Comparison of ENCODE assay signal across 8 mouse cellular contexts in the genomic region with DNA sequence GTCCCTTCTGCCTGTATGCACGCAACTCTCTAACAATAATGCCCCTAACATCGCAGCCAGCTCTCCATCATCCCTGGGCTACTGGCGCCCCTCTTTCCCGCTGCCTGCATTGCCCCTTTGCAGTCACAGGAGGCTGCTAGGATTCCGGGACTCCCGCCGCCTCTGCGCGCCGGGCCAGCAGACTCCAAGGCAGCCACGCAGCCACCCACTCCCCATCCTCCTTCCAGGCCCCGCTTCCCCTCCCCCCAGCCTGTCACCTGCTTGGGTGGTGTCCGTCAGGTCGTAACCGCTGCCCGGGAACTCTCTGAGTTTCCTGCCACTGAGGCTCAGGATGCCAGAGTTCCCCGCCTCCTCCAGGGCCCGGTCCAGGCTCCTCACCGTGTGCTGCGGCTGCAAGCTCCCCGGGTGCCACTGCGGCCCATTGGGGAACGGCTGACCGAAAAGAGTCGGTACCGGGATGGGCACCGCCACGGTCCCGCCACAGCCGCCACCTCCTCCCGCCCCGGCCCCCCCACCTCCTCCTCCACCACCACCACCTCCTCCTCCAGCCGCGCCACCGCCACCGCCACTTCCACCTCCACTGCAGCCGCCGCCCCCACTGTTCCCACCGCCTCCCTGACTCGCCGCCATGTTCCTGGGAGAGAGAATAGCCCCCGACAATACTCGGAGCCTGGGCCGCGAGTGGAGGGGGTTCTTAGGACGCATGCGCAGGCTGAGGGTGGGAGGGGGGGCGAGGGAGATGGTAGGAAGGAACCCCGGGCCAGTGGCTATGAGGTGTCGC. TPM values are rescaled to one million over a fixed set of nuclear protein-coding genes. Genes with fewer than 3 reads are reported as not detected.
DNase-seq lines count a peak whose midpoint lies in the region; ATAC-seq and TF ChIP-seq lines count a peak whose summit lies in the region.

Gene Lrch2 (minus strand): TSS at position 661 of the 781 bp plus-strand sequence.

- peak within 1 kb of the TSS; percentile 36 for H3K4me2 ChIP-seq in hindbrain, embryonic 11.5 days (replicated peaks; ENCODE audit: low read depth, low read length)

- peak; percentile 64 for DNase-seq in Muller cell, postnatal 12 days (ENCODE audit: inconsistent ontology term)
- DNase-seq in cerebellum, adult 2 months: peak; percentile 56 to 70
- peak; percentile 74 for DNase-seq in forelimb bud, embryonic 11.5 days (ENCODE audit: low read depth, low spot score)
- peak; percentile 70 for DNase-seq in hindbrain, embryonic 11.5 days (ENCODE audit: low spot score)
- peak; percentile 23 to 27 for DNase-seq in left cerebral cortex, adult 8-10 months (ENCODE audit: low spot score in 2 of 2)
- peak; percentile 71 for DNase-seq in midbrain, embryonic 10.5 days (ENCODE audit: low spot score)
- peak; percentile 0 for DNase-seq in skeletal muscle tissue, adult 2 months (ENCODE audit: low read depth, low spot score)
- no peak for DNase-seq in thymus, postnatal 0 days (ENCODE audit: low spot score)

- H3K4me3 ChIP-seq in cerebellum, adult 2 months (replicated peaks; ENCODE audit: insufficient read depth, low read depth, low read length): peak within 1 kb of the TSS; percentile 82
- peak within 1 kb of the TSS; percentile 51 for H3K4me3 ChIP-seq in hindbrain, embryonic 11.5 days (ENCODE audit: low read depth, low read length)
- peak within 1 kb of the TSS; percentile 66 for H3K4me3 ChIP-seq in midbrain, embryonic 10.5 days

- 4% methylated on average over 31 of the region's 50 CpGs for WGBS in cerebellum, adult 2 months
- WGBS in hindbrain, embryonic 11.5 days: 16% methylated on average over 19 of the region's 50 CpGs
- 14% methylated on average over 40 of the region's 50 CpGs for WGBS in midbrain, embryonic 10.5 days

- H3K27me3 ChIP-seq in cerebellum, adult 2 months (ENCODE audit: control insufficient read depth, insufficient read depth, low read length): no peaks in the 10 kb centered on the region
- no peaks in the 10 kb centered on the region for H3K27me3 ChIP-seq in hindbrain, embryonic 11.5 days (ENCODE audit: control insufficient read depth, insufficient read depth, low read length)
- no peaks in the 10 kb centered on the region for H3K27me3 ChIP-seq in midbrain, embryonic 10.5 days (ENCODE audit: low read depth, poor library complexity, severe bottlenecking)

- peak within 1 kb of the TSS; percentile 64 for H3K9ac ChIP-seq in hindbrain, embryonic 11.5 days (ENCODE audit: low read depth, low read length)

- H3K36me3 ChIP-seq in hindbrain, embryonic 11.5 days (ENCODE audit: control insufficient read depth, insufficient read depth, low read length): no peaks in the 10 kb centered on the region
- no peaks in the 10 kb centered on the region for H3K36me3 ChIP-seq in midbrain, embryonic 10.5 days

- peaks cover 4% of the 10 kb centered on the region; the same call in 1 of the 2 replicates for H3K4me1 ChIP-seq in cerebellum, adult 2 months (ENCODE audit: control insufficient read depth, insufficient read depth, low read length)
- no peaks in the 10 kb centered on the region for H3K4me1 ChIP-seq in hindbrain, embryonic 11.5 days (replicated peaks; ENCODE audit: control insufficient read depth, insufficient read depth, low read length)
- peaks cover 15% of the 10 kb centered on the region; the same call in 1 of the 2 replicates for H3K4me1 ChIP-seq in midbrain, embryonic 10.5 days

- TF ChIP-seq CTCF in cerebellum, adult 2 months (IDR thresholded peaks at IDR 0.05; ENCODE audit: borderline replicate concordance, insufficient read depth, low read depth, low read length): no peak

- peak within 1 kb of the TSS; percentile 74; the same call in 1 of the 2 replicates for H3K27ac ChIP-seq in cerebellum, adult 2 months (ENCODE audit: insufficient read depth, low read length)
- peak within 1 kb of the TSS; percentile 82 for H3K27ac ChIP-seq in hindbrain, embryonic 11.5 days (ENCODE audit: low read depth, low read length)
- peak within 1 kb of the TSS; percentile 91 for H3K27ac ChIP-seq in midbrain, embryonic 10.5 days (replicated peaks)

- peak; percentile 95 for ATAC-seq in hindbrain, embryonic 11.5 days (ENCODE audit: low FRiP score)

- H3K9me3 ChIP-seq in hindbrain, embryonic 11.5 days (ENCODE audit: control insufficient read depth, low read length): no peaks in the 10 kb centered on the region
- H3K9me3 ChIP-seq in midbrain, embryonic 10.5 days (replicated peaks): no peaks in the 10 kb centered on the region

- TF ChIP-seq POLR2A in cerebellum, adult 2 months (IDR thresholded peaks at IDR 0.05; ENCODE audit: borderline replicate concordance, insufficient read depth, low read length): peak; percentile 28; the same call in 1 of the 2 replicates

RNA-seq across cellular contexts. Expression of gene Lrch2, which starts in this region (rescaled TPM):
- 12.2 and 15.9 TPM in 2 replicates for polyA plus RNA-seq in cerebellum, adult 2 months (2012; rRNA removed)
- 11.4 and 15.4 TPM in 2 replicates for polyA plus RNA-seq in hindbrain, embryonic 11.5 days (2014; fragmentation: Nextera tagmentation; extraction: Ambion mirVana)
- total RNA-seq in left cerebral cortex, adult 8-10 months (2022): 10 to 100 TPM; 23.8 to 28.4 (median 24.7) TPM
- 4.9 and 5.9 TPM in 2 replicates for polyA plus RNA-seq in midbrain, embryonic 10.5 days (2016; fragmentation: Nextera tagmentation; extraction: Ambion mirVana)
- 0.98 and 1.8 TPM in 2 replicates for polyA plus RNA-seq in thymus, postnatal 0 days (2015; fragmentation: Nextera tagmentation; extraction: Ambion mirVana)
